Mouse (Mus musculus): ENCODE results near the gene Phka2. TPM values are rescaled to one million over a fixed set of nuclear protein-coding genes. Genes with fewer than 3 reads are reported as not detected.

The Phka2 gene
- polyA plus RNA-seq, 1 experiment from 2014 or later, result 15.1 TPM

- no peak overlapping the region for H3K4me3 ChIP-seq (ENCODE audit: low read depth, low read length)
- no peaks in the 10 kb centered on the region for H3K4me1 ChIP-seq (ENCODE audit: insufficient read depth)
- no peak overlapping the region for H3K27ac ChIP-seq (ENCODE audit: low read depth)
- ATAC-seq (ENCODE audit: insufficient read depth) (no peak), DNase-seq (peak; percentile 2)
- no peak overlapping the region for H3K9ac ChIP-seq
- no peaks in the 10 kb centered on the region for H3K36me3 ChIP-seq (ENCODE audit: insufficient read depth)
- H3K4me2 ChIP-seq, result no peak overlapping the region
- TF ChIP-seq CTCF (IDR thresholded peaks at IDR 0.05; ENCODE audit: low read depth), result no peak
- H3K9me3 ChIP-seq (ENCODE audit: low read depth, low read length), result no peaks in the 10 kb centered on the region
- WGBS, result 75% methylated on average over 3 of the region's 3 CpGs
- peaks cover 14% of the 10 kb centered on the region; the same call in 1 of the 2 replicates for H3K27me3 ChIP-seq (ENCODE audit: insufficient read depth, low read length)
Measured at GRCm38 (mm10) chrX:160501095-160501494, 871 bp upstream of the Phka2 start.

DNA sequence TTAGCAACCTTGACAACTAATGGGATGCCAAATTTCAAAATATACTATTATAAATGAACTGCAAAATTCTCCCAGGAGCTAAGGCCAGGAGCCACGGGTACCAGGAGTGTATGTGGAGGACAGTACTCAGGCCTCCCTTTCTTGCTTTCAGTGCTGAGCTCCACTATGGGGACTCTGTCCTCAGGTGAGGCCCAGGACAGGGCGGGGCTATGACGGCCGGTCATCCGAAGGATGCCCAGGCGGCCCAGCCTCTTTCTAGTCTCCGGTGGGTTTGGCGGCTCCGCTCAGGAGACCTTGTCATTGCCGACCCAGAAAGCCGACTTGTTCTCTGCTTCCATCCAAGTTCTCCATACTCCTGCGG is 299 bp upstream of the Phka2 start:
- Histone ChIP-seq H3K4me1 (ENCODE audit: insufficient read depth) (no peaks in the 10 kb centered on the region), H3K4me2 (peak overlapping the region; percentile 62), H3K36me3 (ENCODE audit: insufficient read depth) (no peaks in the 10 kb centered on the region), H3K27ac (ENCODE audit: low read depth) (no peak overlapping the region), H3K9me3 (ENCODE audit: low read depth, low read length) (no peaks in the 10 kb centered on the region), H3K9ac (peak overlapping the region; percentile 48), H3K27me3 (ENCODE audit: insufficient read depth, low read length) (peaks cover 14% of the 10 kb centered on the region; the same call in 1 of the 2 replicates), H3K4me3 (ENCODE audit: low read depth, low read length) (peak overlapping the region; percentile 50)
- DNase-seq (no peak), ATAC-seq (ENCODE audit: insufficient read depth) (peak; percentile 80)
- WGBS, result 21% methylated on average over 12 of the region's 12 CpGs
- no peak for TF ChIP-seq CTCF (IDR thresholded peaks at IDR 0.05; ENCODE audit: low read depth)

DNA sequence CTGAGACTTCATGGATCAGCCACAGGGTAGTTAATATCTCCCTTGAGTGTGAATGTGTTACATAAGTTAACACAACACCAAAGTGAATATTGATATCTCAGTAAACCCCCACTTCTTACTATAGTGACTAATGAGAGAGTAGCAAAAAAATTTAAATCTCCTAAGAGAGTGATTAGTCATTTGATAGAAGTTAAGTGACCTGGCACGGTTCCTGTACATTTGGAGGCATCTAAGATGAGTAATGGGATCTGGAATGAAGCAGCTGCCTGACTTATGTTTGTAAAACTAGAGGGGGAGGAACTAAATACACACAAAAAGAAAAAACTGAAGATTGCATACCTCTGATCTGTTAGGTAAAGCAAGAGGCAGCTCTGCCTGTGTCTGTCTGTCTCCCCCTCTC is 7.1 kb downstream of the Phka2 start:
- no peak for TF ChIP-seq CTCF (IDR thresholded peaks at IDR 0.05; ENCODE audit: low read depth)
- Histone ChIP-seq H3K4me3 (ENCODE audit: low read depth, low read length) (no peak overlapping the region), H3K4me2 (no peak overlapping the region), H3K36me3 (ENCODE audit: insufficient read depth) (no peaks in the 10 kb centered on the region), H3K9me3 (ENCODE audit: low read depth, low read length) (no peaks in the 10 kb centered on the region), H3K27ac (ENCODE audit: low read depth) (no peak overlapping the region), H3K4me1 (ENCODE audit: insufficient read depth) (no peaks in the 10 kb centered on the region), H3K9ac (no peak overlapping the region), H3K27me3 (ENCODE audit: insufficient read depth, low read length) (no peaks in the 10 kb centered on the region)
- DNase-seq (no peak), ATAC-seq (ENCODE audit: insufficient read depth) (no peak)
- 19% methylated on average over 1 of the region's 1 CpGs for WGBS

DNA sequence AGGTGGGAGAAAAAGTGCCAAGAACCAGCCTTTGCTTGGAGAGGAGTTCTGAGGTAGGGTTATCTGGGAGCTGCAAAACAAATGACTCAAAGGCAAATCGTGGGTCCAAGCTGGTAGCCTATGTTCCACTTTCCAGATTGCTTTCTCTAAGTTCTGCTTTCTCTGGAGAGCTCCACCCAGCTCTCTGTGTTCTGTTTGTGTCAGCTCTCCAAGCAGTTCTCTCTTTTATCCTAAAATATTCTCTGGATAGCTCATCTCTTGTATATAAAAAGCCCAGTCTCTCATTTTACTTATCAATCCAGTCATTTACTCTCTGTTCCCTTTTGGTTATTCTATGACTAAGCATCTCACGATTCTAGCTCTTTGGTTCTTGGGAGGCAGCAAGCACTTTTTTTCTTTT is 8.2 kb downstream of the Phka2 start:
- Histone ChIP-seq H3K4me2 (no peak overlapping the region), H3K27me3 (ENCODE audit: insufficient read depth, low read length) (no peaks in the 10 kb centered on the region), H3K9ac (no peak overlapping the region), H3K9me3 (ENCODE audit: low read depth, low read length) (no peaks in the 10 kb centered on the region), H3K4me3 (ENCODE audit: low read depth, low read length) (no peak overlapping the region), H3K27ac (ENCODE audit: low read depth) (no peak overlapping the region), H3K4me1 (ENCODE audit: insufficient read depth) (no peaks in the 10 kb centered on the region), H3K36me3 (ENCODE audit: insufficient read depth) (no peaks in the 10 kb centered on the region)
- DNase-seq (no peak), ATAC-seq (ENCODE audit: insufficient read depth) (no peak)
- WGBS, result 45% methylated on average over 2 of the region's 2 CpGs
- no peak for TF ChIP-seq CTCF (IDR thresholded peaks at IDR 0.05; ENCODE audit: low read depth)

DNA sequence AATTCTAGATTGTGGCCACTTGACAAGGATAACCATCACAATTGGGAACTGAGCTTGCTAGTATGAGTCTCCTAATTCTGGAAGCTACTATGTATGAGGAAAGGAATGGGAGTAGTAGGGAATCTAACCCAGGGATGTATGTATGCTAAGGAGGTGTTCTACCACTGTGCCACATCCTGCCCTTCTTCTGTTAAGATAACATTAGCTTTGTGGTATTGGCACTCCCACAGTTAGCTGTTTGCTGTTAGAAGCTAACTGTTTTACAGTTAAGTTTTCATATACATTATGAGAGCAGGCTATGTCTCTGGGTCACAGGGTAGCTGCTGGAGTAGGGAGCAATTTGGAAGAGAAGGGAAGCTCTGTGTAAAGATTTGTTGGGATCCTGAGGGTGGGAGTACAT is 14.1 kb downstream of the Phka2 start:
- no peak overlapping the region for H3K4me3 ChIP-seq (ENCODE audit: low read depth, low read length)
- DNase-seq (no peak), ATAC-seq (ENCODE audit: insufficient read depth) (no peak)
- H3K27me3 ChIP-seq (ENCODE audit: insufficient read depth, low read length), result no peaks in the 10 kb centered on the region
- no peaks in the 10 kb centered on the region for H3K9me3 ChIP-seq (ENCODE audit: low read depth, low read length)
- H3K4me2 ChIP-seq, result no peak overlapping the region
- no peak for TF ChIP-seq CTCF (IDR thresholded peaks at IDR 0.05; ENCODE audit: low read depth)
- H3K27ac ChIP-seq (ENCODE audit: low read depth), result no peak overlapping the region
- H3K4me1 ChIP-seq (ENCODE audit: insufficient read depth), result no peaks in the 10 kb centered on the region
- H3K9ac ChIP-seq, result no peak overlapping the region
- H3K36me3 ChIP-seq (ENCODE audit: insufficient read depth), result no peaks in the 10 kb centered on the region

DNA sequence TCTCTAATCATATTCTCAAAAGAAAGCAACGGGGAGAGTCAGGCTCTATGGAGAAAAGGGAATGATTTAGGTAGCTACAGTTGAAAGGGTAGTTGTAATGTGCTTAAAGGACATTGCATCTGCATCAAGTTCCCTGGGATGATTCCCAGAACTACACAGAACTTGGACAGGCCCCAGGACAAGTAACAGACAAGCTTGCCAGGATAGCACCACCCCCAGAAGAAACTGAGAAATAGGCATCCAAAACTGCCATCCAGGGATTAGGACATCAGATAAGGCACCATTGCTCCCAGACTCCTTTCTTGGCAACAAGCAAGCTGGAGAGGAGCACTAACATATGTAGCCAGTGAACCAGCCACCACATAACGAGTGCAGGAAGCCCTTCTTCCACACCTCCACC is 40.8 kb downstream of the Phka2 start:
- Histone ChIP-seq H3K9ac (no peak overlapping the region), H3K27ac (ENCODE audit: low read depth) (no peak overlapping the region), H3K27me3 (ENCODE audit: insufficient read depth, low read length) (no peaks in the 10 kb centered on the region), H3K4me3 (ENCODE audit: low read depth, low read length) (no peak overlapping the region), H3K4me1 (ENCODE audit: insufficient read depth) (no peaks in the 10 kb centered on the region), H3K4me2 (no peak overlapping the region), H3K36me3 (ENCODE audit: insufficient read depth) (no peaks in the 10 kb centered on the region), H3K9me3 (ENCODE audit: low read depth, low read length) (no peaks in the 10 kb centered on the region)
- DNase-seq, result no peak
- ATAC-seq (ENCODE audit: insufficient read depth), result no peak
- WGBS, result 70% methylated on average over 2 of the region's 2 CpGs
- TF ChIP-seq CTCF (IDR thresholded peaks at IDR 0.05; ENCODE audit: low read depth), result no peak

- TF ChIP-seq CTCF (IDR thresholded peaks at IDR 0.05; ENCODE audit: low read depth), result no peak
- Histone ChIP-seq H3K4me3 (ENCODE audit: low read depth, low read length) (no peak overlapping the region), H3K36me3 (ENCODE audit: insufficient read depth) (no peaks in the 10 kb centered on the region), H3K4me1 (ENCODE audit: insufficient read depth) (no peaks in the 10 kb centered on the region), H3K27me3 (ENCODE audit: insufficient read depth, low read length) (0 out of 2 replicates have a peak, but pooled peaks cover 4% of the 10 kb centered on the region), H3K9ac (no peak overlapping the region), H3K27ac (ENCODE audit: low read depth) (no peak overlapping the region), H3K9me3 (ENCODE audit: low read depth, low read length) (no peaks in the 10 kb centered on the region), H3K4me2 (no peak overlapping the region)
- DNase-seq, result no peak
- ATAC-seq (ENCODE audit: insufficient read depth), result no peak
- 59% methylated on average over 1 of the region's 1 CpGs for WGBS
Measured at GRCm38 (mm10) chrX:160548875-160549274, 46.9 kb downstream of the Phka2 start.

DNA sequence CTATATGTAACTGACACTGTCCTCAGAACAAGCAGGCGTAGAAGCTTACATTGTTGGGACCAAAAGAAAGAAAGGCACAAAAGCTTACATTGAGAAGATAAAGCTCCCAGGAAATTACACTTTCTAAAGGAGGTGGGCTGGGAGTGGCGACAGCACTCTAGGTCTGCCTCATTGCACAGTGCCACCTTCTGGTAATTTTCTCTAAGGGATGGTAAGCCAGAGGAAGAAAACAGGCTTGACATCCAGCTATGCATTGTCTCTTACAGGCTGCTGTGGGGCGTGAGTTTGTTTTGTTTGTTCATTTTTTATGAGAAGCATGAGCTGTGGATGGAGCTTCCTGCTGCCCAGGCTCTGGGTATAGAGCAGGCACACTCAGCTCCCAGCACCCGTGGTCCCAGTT is 50.1 kb downstream of the Phka2 start:
- no peak overlapping the region for H3K9ac ChIP-seq
- H3K9me3 ChIP-seq (ENCODE audit: low read depth, low read length), result no peaks in the 10 kb centered on the region
- 0 out of 2 replicates have a peak, but pooled peaks cover 4% of the 10 kb centered on the region for H3K27me3 ChIP-seq (ENCODE audit: insufficient read depth, low read length)
- TF ChIP-seq CTCF (IDR thresholded peaks at IDR 0.05; ENCODE audit: low read depth), result peak; percentile 27
- no peak overlapping the region for H3K4me3 ChIP-seq (ENCODE audit: low read depth, low read length)
- WGBS, result 46% methylated on average over 4 of the region's 4 CpGs
- ATAC-seq (ENCODE audit: insufficient read depth) (no peak), DNase-seq (peak; percentile 11)
- H3K4me2 ChIP-seq, result no peak overlapping the region
- H3K4me1 ChIP-seq (ENCODE audit: insufficient read depth), result no peaks in the 10 kb centered on the region
- no peaks in the 10 kb centered on the region for H3K36me3 ChIP-seq (ENCODE audit: insufficient read depth)
- H3K27ac ChIP-seq (ENCODE audit: low read depth), result no peak overlapping the region

Data from lung, embryonic 14.5 days (tissue).